Mouse (Mus musculus): Measurements from ENCODE around the gene Fars2. TPM values are rescaled to one million over a fixed set of nuclear protein-coding genes. Genes with fewer than 3 reads are reported as not detected.
"Not testable (repeated sequence)": the region's sequence is repeated elsewhere in the genome, so short reads cannot be mapped to it uniquely, and the experiment has no call there.

The Fars2 gene
- polyA plus RNA-seq, 1 experiment from 2014 or later: 31.2 TPM

DNA sequence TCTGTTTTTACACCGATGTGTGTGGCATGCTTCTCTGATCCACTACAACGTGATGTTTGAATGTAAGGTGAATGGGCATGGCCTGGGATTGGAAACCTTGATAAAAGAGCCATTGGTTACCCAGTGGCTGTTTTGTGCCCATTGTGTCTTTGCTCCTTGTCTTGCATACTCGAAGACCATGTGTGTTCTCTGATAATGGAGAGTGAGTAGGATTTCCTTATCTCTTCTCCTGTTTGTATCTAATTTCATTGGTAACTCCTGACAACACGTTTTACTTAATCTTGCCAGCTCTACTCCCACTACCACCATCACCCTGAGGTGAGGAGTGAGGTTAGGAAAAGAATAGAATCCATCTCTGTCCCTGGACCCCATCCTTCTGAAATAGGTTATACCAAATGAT lies 240.3 kb downstream of the Fars2 start:
- WGBS: 86% methylated on average over 4 of the region's 4 CpGs
- Histone ChIP-seq H3K4me1 (replicated peaks; ENCODE audit: control insufficient read depth, insufficient read depth, low read length) (peaks cover 6% of the 10 kb centered on the region), H3K4me3 (replicated peaks; ENCODE audit: low read length) (no peak overlapping the region), H3K36me3 (replicated peaks; ENCODE audit: control insufficient read depth, insufficient read depth) (no peaks in the 10 kb centered on the region), H3K27ac (no peak overlapping the region), H3K27me3 (ENCODE audit: control insufficient read depth, insufficient read depth, low read length) (no peaks in the 10 kb centered on the region), H3K9me3 (ENCODE audit: control insufficient read depth, low read length) (no peaks in the 10 kb centered on the region), H3K9ac (no peak overlapping the region), H3K4me2 (replicated peaks) (no peak overlapping the region)
- DNase-seq (ENCODE audit: low spot score) (no peak), ATAC-seq (ENCODE audit: low FRiP score) (no peak)

DNA sequence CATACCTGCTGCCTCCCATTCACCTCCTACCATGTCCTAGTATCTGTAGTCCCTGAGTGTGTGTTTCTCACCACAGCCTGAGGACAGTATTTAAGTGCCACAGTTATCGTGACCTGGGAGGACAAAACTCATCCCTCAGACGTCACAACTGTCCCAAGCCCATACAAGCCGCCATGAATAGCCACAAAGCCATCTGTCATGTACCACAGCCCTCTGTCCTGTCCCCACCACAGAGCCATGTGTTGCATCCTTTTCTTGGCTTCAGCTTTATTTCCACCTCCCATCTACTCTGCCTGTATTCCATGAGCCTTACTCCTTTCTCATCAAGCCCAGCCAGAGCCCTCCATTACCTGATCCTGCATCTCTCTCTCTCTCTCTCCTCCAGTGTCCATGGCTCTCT lies 244.2 kb downstream of the Fars2 start:
- H3K4me1 ChIP-seq (replicated peaks; ENCODE audit: control insufficient read depth, insufficient read depth, low read length): peaks cover 6% of the 10 kb centered on the region
- no peak overlapping the region for H3K27ac ChIP-seq
- no peaks in the 10 kb centered on the region for H3K27me3 ChIP-seq (ENCODE audit: control insufficient read depth, insufficient read depth, low read length)
- no peaks in the 10 kb centered on the region for H3K36me3 ChIP-seq (replicated peaks; ENCODE audit: control insufficient read depth, insufficient read depth)
- H3K9ac ChIP-seq: no peak overlapping the region
- H3K4me2 ChIP-seq (replicated peaks): no peak overlapping the region
- no peaks in the 10 kb centered on the region for H3K9me3 ChIP-seq (ENCODE audit: control insufficient read depth, low read length)
- 0 out of 2 replicates have a peak, but pooled peaks have one; percentile 17 for ATAC-seq (ENCODE audit: low FRiP score)
- no peak overlapping the region for H3K4me3 ChIP-seq (replicated peaks; ENCODE audit: low read length)
- WGBS: 80% methylated on average over 3 of the region's 3 CpGs
- DNase-seq (ENCODE audit: low spot score): no peak

DNA sequence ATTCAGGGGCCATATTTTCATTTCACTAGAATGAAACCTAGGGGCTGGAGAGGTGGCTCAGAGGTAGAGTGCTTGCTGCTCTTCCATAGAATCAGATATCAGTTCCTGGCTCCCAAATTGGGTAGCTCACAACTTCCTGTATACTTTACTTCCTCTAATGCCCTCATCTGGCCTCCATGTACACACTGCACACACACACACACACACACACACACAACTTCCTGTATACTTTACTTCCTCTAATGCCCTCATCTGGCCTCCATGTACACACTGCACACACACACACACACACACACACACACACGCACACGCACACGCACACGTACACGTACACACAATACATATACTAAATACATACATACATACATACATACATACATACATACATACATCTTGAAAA lies 248.5 kb downstream of the Fars2 start:
- ATAC-seq (ENCODE audit: low FRiP score); DNase-seq (ENCODE audit: low spot score); H3K27ac ChIP-seq; H3K4me1 ChIP-seq (replicated peaks; ENCODE audit: control insufficient read depth, insufficient read depth, low read length); H3K4me2 ChIP-seq (replicated peaks); H3K9me3 ChIP-seq (ENCODE audit: control insufficient read depth, low read length); H3K27me3 ChIP-seq (ENCODE audit: control insufficient read depth, insufficient read depth, low read length); H3K4me3 ChIP-seq (replicated peaks; ENCODE audit: low read length); H3K9ac ChIP-seq; H3K36me3 ChIP-seq (replicated peaks; ENCODE audit: control insufficient read depth, insufficient read depth): not testable (repeated sequence)
- WGBS: 96% methylated on average over 5 of the region's 5 CpGs

GRCm38 (mm10) chr13:36366304-36366703 lies 249.1 kb downstream of the Fars2 start:
- H3K4me3 ChIP-seq (replicated peaks; ENCODE audit: low read length): no peak overlapping the region
- 89% methylated on average over 6 of the region's 6 CpGs for WGBS
- no peak overlapping the region for H3K27ac ChIP-seq
- DNase-seq (ENCODE audit: low spot score): no peak
- H3K4me1 ChIP-seq (replicated peaks; ENCODE audit: control insufficient read depth, insufficient read depth, low read length): no peaks in the 10 kb centered on the region
- no peaks in the 10 kb centered on the region for H3K9me3 ChIP-seq (ENCODE audit: control insufficient read depth, low read length)
- H3K36me3 ChIP-seq (replicated peaks; ENCODE audit: control insufficient read depth, insufficient read depth): no peaks in the 10 kb centered on the region
- no peaks in the 10 kb centered on the region for H3K27me3 ChIP-seq (ENCODE audit: control insufficient read depth, insufficient read depth, low read length)
- ATAC-seq (ENCODE audit: low FRiP score): no peak
- no peak overlapping the region for H3K9ac ChIP-seq
- no peak overlapping the region for H3K4me2 ChIP-seq (replicated peaks)

DNA sequence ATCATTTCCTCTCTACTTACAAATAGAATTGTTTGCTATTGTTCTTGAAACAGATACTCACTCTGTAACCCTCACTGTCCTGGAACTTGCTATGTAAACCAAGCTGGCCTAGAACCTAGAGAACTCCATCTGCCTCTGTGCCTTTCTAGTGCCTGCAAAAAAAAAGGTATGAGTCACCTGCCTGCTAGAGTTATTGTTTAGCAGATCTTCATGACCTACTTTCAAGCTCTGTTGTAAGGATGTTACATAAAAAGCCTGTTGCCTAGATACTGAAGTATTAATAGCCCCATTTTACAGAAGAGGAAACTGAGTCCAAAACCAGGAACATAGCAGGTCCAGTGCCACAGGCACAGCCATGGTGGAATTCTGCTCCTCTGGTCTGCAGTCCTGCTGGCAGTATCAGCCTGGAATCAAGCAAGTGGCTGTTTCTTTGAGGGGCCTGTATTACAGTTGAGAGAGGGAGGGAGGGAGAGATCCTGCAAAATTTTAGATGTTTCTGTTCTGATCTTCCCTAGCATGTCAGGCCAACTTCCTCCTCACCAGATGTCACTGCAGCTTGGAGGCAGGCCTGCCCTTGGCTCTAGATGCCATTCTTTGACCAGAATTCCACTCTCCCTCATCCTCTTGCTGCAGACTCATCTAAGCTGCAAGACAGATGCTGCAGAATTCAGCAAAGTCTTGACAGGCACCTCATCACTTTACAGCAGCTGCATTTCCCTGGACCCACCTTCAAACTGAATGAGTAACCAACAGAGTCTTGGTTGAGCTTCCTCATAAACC lies 250.7 kb downstream of the Fars2 start:
- no peak for ATAC-seq (ENCODE audit: low FRiP score)
- H3K27ac ChIP-seq: no peak overlapping the region

GRCm38 (mm10) chr13:36368799-36369198 lies 251.6 kb downstream of the Fars2 start:
- 29% methylated on average over 3 of the region's 3 CpGs for WGBS
- H3K27me3 ChIP-seq (ENCODE audit: control insufficient read depth, insufficient read depth, low read length): no peaks in the 10 kb centered on the region
- H3K4me1 ChIP-seq (replicated peaks; ENCODE audit: control insufficient read depth, insufficient read depth, low read length): no peaks in the 10 kb centered on the region
- DNase-seq (ENCODE audit: low spot score): peak; percentile 26
- H3K36me3 ChIP-seq (replicated peaks; ENCODE audit: control insufficient read depth, insufficient read depth): no peaks in the 10 kb centered on the region
- H3K9ac ChIP-seq: no peak overlapping the region
- H3K27ac ChIP-seq: peak overlapping the region; percentile 57
- no peak overlapping the region for H3K4me3 ChIP-seq (replicated peaks; ENCODE audit: low read length)
- no peak for ATAC-seq (ENCODE audit: low FRiP score)
- no peaks in the 10 kb centered on the region for H3K9me3 ChIP-seq (ENCODE audit: control insufficient read depth, low read length)
- H3K4me2 ChIP-seq (replicated peaks): no peak overlapping the region

More for the DNA sequence above, 250.7 kb downstream of the Fars2 start:
- no peak for DNase-seq (ENCODE audit: low spot score)
- Histone ChIP-seq H3K9ac (no peak overlapping the region), H3K4me1 (replicated peaks; ENCODE audit: control insufficient read depth, insufficient read depth, low read length) (no peaks in the 10 kb centered on the region), H3K27me3 (ENCODE audit: control insufficient read depth, insufficient read depth, low read length) (no peaks in the 10 kb centered on the region), H3K9me3 (ENCODE audit: control insufficient read depth, low read length) (no peaks in the 10 kb centered on the region), H3K4me3 (replicated peaks; ENCODE audit: low read length) (no peak overlapping the region), H3K36me3 (replicated peaks; ENCODE audit: control insufficient read depth, insufficient read depth) (no peaks in the 10 kb centered on the region), H3K4me2 (replicated peaks) (no peak overlapping the region)

DNA sequence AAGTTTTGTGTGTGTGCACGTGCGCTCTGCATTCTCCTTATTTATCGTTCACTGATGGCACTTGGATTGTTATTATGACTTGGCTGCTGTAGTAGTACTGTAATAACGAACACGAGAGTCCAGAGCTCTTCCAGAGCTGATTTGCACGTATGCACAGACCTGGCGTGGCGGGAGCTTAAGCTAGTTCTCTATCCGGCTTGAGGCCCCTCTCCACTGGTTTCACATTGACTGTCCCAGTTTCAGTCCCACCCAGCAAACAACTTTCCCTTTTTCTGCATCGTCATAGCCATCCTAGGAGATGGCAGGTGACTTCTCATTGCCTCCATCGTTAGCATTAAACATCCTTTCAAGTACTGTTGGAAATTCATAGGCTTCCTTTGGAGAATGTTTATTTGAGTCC lies 252.2 kb downstream of the Fars2 start:
- Histone ChIP-seq H3K27me3 (ENCODE audit: control insufficient read depth, insufficient read depth, low read length) (no peaks in the 10 kb centered on the region), H3K9me3 (ENCODE audit: control insufficient read depth, low read length) (no peaks in the 10 kb centered on the region), H3K4me1 (replicated peaks; ENCODE audit: control insufficient read depth, insufficient read depth, low read length) (no peaks in the 10 kb centered on the region), H3K27ac (no peak overlapping the region), H3K4me3 (replicated peaks; ENCODE audit: low read length) (no peak overlapping the region), H3K9ac (no peak overlapping the region), H3K4me2 (replicated peaks) (no peak overlapping the region), H3K36me3 (replicated peaks; ENCODE audit: control insufficient read depth, insufficient read depth) (no peaks in the 10 kb centered on the region)
- WGBS: 76% methylated on average over 11 of the region's 11 CpGs
- DNase-seq (ENCODE audit: low spot score): no peak
- ATAC-seq (ENCODE audit: low FRiP score): no peak

GRCm38 (mm10) chr13:36383236-36383635 lies 266.0 kb downstream of the Fars2 start:
- Histone ChIP-seq H3K27me3 (ENCODE audit: control insufficient read depth, insufficient read depth, low read length) (no peaks in the 10 kb centered on the region), H3K36me3 (replicated peaks; ENCODE audit: control insufficient read depth, insufficient read depth) (no peaks in the 10 kb centered on the region), H3K4me1 (replicated peaks; ENCODE audit: control insufficient read depth, insufficient read depth, low read length) (peaks cover 9% of the 10 kb centered on the region; the same call in 1 of the 2 replicates), H3K9me3 (ENCODE audit: control insufficient read depth, low read length) (no peaks in the 10 kb centered on the region), H3K4me3 (replicated peaks; ENCODE audit: low read length) (no peak overlapping the region), H3K9ac (no peak overlapping the region), H3K27ac (no peak overlapping the region), H3K4me2 (replicated peaks) (no peak overlapping the region)
- ATAC-seq (ENCODE audit: low FRiP score) (no peak), DNase-seq (ENCODE audit: low spot score) (no peak)
- 91% methylated on average over 2 of the region's 2 CpGs for WGBS

DNA sequence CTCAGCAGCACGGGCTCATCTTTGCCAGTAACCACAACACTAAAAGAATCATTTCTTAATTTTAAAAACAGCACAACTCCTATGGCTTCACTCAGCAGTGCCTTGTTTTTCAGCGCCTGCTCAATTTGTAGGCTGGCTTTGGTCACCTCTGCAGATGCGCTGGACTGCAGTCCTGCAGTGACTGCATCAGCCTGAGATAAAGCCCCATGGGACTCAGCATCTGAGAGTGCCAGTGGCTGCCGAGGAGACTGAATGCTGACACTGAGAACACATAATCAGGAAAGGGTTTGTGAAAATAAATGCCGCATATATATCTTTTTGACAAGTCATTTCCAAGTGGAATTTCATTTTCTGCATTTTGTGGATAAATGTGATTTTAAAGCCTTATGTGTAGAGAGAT lies 268.9 kb downstream of the Fars2 start:
- no peak for ATAC-seq (ENCODE audit: low FRiP score)

More for the DNA sequence above, 268.9 kb downstream of the Fars2 start:
- WGBS: 59% methylated on average over 5 of the region's 5 CpGs
- Histone ChIP-seq H3K9ac (no peak overlapping the region), H3K36me3 (replicated peaks; ENCODE audit: control insufficient read depth, insufficient read depth) (no peaks in the 10 kb centered on the region), H3K4me2 (replicated peaks) (no peak overlapping the region), H3K4me1 (replicated peaks; ENCODE audit: control insufficient read depth, insufficient read depth, low read length) (peaks cover 9% of the 10 kb centered on the region; the same call in 1 of the 2 replicates), H3K27me3 (ENCODE audit: control insufficient read depth, insufficient read depth, low read length) (no peaks in the 10 kb centered on the region), H3K4me3 (replicated peaks; ENCODE audit: low read length) (no peak overlapping the region), H3K27ac (peak overlapping the region; percentile 47; the same call in 1 of the 2 replicates), H3K9me3 (ENCODE audit: control insufficient read depth, low read length) (no peaks in the 10 kb centered on the region)
- DNase-seq (ENCODE audit: low spot score): peak; percentile 35

All from hindbrain, embryonic 14.5 days (tissue).